Mouse (Mus musculus) stomach, embryonic 16.5 days (tissue): ENCODE measurements around the gene Gtf3c2. TPM values are rescaled to one million over a fixed set of nuclear protein-coding genes. Genes with fewer than 3 reads are reported as not detected.

Experiments used
- ATAC-seq: fragments of 200-750 bp; cut with Nextera tagmentation; 2 replicates; pipeline ENCODE4 v1.8.0; 2017; ENCODE audit warnings: moderate number of reproducible peaks, moderate TSS enrichment; ENCODE audit not compliant: insufficient read depth, low FRiP score
- H3K27ac ChIP-seq: fragments of 300-500 bp; sonication (generic); 2 replicates; pipeline ENCODE4 v1.5.1; 2014; ENCODE audit warnings: low read length
- H3K27me3 ChIP-seq: fragments of 300-500 bp; sonication (generic); 2 replicates; pipeline ENCODE4 v1.6.1; 2014; ENCODE audit warnings: low read length, control low read depth, mixed read lengths; ENCODE audit not compliant: control insufficient read depth, insufficient read depth
- H3K36me3 ChIP-seq: fragments of 300-500 bp; sonication (generic); 2 replicates; pipeline ENCODE4 v1.6.1; 2014; ENCODE audit warnings: low read length; ENCODE audit not compliant: control insufficient read depth, insufficient read depth
- H3K4me1 ChIP-seq: fragments of 300-500 bp; sonication (generic); 2 replicates; pipeline ENCODE4 v1.6.1; 2014; ENCODE audit warnings: low read length, control low read depth, mixed read lengths; ENCODE audit not compliant: control insufficient read depth, insufficient read depth
- H3K4me2 ChIP-seq: fragments of 300-500 bp; sonication (generic); 2 replicates; pipeline ENCODE4 v1.6.1; 2014; ENCODE audit warnings: low read depth, low read length, mixed read lengths
- H3K4me3 ChIP-seq: fragments of 300-500 bp; sonication (generic); replicated peaks from 2 replicates; pipeline ENCODE4 v1.5.1; 2014; ENCODE audit warnings: mild to moderate bottlenecking, low read length
- H3K9ac ChIP-seq: fragments of 300-500 bp; sonication (generic); 2 replicates; pipeline ENCODE4 v1.6.1; 2014; ENCODE audit warnings: low read length
- H3K9me3 ChIP-seq: fragments of 300-500 bp; sonication (generic); replicated peaks from 2 replicates; pipeline ENCODE4 v1.6.1; 2016; ENCODE audit warnings: low read length, control low read depth; ENCODE audit not compliant: control insufficient read depth
- WGBS: fragments of 180-500 bp; shearing (Covaris S2); extraction: QIAGEN DNeasy Blood & Tissue Kit; methylation state at CpG from one replicate; pipeline ENCODE4 v1.1.7; 2014; 5-methylcytosine and 5-hydroxymethylcytosine counted together
- polyA plus RNA-seq: library from polyadenylated mRNA; unstranded; fragments of >200 nt; fragmentation: Nextera tagmentation; extraction: Ambion mirVana; gene quantifications from 2 replicates; pipeline ENCODE4 v1.2.1, GENCODE M21; 2015

Gtf3c2 gene
- polyA plus RNA-seq, 1 experiment from 2014 or later = 69.4 TPM

DNA sequence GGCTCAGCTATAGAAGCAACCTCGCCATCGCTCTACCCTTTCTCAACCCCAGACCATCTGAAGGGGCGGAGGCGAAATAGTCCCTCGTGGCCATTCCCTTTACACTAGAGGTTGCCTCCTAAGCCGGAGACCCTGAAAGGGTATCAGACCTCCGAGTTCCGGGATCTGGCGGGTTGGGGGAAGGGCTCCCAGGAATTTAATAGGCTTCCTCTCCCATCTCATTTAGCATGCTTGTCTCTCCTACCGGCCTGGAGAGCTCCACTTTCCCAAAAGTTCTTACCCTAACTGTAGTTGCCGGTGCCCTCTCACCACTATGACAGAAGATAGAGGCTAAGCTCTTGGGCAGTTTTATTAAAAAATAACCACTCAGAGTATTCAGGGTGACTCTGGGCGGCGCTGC lies 42.3 kb downstream of the Gtf3c2 start:
- no peak overlapping the region for H3K4me2 ChIP-seq
- no peak; the same call in 1 of the 2 replicates for ATAC-seq
- no peak overlapping the region for H3K4me3 ChIP-seq
- peaks cover 57% of the 10 kb centered on the region for H3K27me3 ChIP-seq
- WGBS = under 1% methylated on average over 13 of the region's 13 CpGs
- H3K36me3 ChIP-seq = 0 out of 2 replicates have a peak, but pooled peaks cover 6% of the 10 kb centered on the region
- no peaks in the 10 kb centered on the region for H3K4me1 ChIP-seq
- H3K9me3 ChIP-seq = no peaks in the 10 kb centered on the region
- H3K9ac ChIP-seq = no peak overlapping the region
- H3K27ac ChIP-seq = no peak overlapping the region

DNA sequence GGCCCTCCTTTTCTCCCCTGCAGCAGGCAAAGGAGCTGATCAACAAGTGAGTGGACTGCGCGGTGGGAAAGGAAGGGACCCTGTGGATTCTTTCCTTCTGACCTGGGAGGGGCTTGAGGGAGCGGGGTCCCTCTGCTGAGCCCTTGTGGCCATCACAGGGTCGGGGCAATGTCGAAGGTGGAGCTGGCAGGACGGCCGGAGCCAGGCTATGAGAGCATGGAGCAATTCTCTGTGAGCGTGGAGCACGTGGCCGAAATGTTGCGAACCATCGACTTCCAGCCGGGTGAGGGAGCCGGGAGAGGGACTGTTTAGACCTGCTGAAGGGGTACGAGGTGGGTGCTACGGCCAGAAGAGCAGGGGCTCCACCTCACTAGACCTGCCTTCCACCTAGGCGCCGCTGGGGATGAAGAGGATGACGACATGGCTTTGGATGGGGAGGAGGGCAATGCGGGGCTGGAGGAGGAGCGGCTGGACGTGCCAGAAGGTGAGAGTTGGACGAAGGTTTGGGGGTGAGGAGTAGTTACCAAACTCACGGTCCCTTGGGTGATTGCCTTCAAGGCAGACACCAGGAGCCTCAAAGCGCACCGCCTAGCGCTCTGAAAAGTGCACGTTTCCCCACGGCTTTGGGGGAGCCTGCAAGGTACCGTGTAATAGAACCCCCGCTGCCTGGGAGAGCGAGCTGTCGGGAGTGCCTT lies 43.1 kb downstream of the Gtf3c2 start:
- no peaks in the 10 kb centered on the region for H3K4me1 ChIP-seq
- 1% methylated on average over 33 of the region's 33 CpGs for WGBS
- H3K4me2 ChIP-seq = no peak overlapping the region
- H3K9ac ChIP-seq = no peak overlapping the region
- no peak; the same call in 1 of the 2 replicates for ATAC-seq
- H3K27ac ChIP-seq = no peak overlapping the region
- H3K36me3 ChIP-seq = 0 out of 2 replicates have a peak, but pooled peaks cover 6% of the 10 kb centered on the region
- H3K9me3 ChIP-seq = no peaks in the 10 kb centered on the region
- H3K4me3 ChIP-seq = no peak overlapping the region
- peaks cover 57% of the 10 kb centered on the region for H3K27me3 ChIP-seq

DNA sequence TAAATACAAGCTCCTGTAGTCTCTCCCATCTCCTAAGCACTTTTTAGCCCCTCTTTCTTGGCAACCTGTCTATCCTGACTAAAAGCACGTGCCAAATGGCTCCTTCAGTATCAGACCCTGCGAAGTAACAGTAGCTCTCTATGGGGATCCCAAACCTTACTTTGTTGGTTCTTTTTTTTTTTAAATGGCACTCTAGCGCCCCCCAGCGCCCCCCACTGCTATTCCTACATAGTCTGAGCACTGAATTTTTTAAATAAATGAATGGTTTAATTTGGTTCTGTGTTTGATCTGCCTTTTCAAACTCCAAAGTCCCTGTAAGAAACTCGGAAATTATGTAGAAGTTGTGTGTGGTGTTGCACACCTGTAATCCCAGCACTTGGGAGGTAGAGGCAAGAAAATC lies 53.9 kb downstream of the Gtf3c2 start:
- WGBS = 39% methylated on average over 5 of the region's 5 CpGs
- ATAC-seq = no peak

DNA sequence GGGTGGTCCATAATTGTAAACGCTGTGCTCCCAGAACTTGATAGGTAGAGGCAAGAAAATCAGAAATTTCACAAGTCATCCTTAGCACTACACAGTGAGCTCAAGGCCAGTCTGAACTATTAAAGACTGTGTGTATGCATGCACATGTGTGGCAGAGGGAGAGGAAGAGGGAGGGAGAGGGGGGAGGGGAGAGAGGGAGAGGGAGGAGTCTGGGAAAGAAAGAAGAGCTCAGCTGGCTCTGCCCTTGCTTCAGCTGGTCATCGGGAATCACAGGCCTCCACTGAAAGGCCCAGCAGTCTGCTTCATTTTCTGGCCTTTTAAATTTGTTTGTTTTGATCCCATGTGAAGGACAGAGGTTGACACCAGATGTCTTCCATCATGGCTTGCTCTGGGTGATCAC lies 56.5 kb downstream of the Gtf3c2 start:
- Histone ChIP-seq H3K4me1 (no peaks in the 10 kb centered on the region), H3K9ac (no peak overlapping the region), H3K9me3 (no peaks in the 10 kb centered on the region), H3K4me3 (no peak overlapping the region), H3K27me3 (no peaks in the 10 kb centered on the region; the same call in 1 of the 2 replicates), H3K27ac (no peak overlapping the region), H3K36me3 (no peaks in the 10 kb centered on the region), H3K4me2 (no peak overlapping the region)
- no peak for ATAC-seq
- 40% methylated on average over 2 of the region's 2 CpGs for WGBS

More for the DNA sequence above, 53.9 kb downstream of the Gtf3c2 start:
- Histone ChIP-seq H3K36me3 (no peaks in the 10 kb centered on the region), H3K27me3 (no peaks in the 10 kb centered on the region; the same call in 1 of the 2 replicates), H3K4me2 (no peak overlapping the region), H3K9ac (no peak overlapping the region), H3K27ac (no peak overlapping the region), H3K4me3 (no peak overlapping the region), H3K9me3 (no peaks in the 10 kb centered on the region), H3K4me1 (no peaks in the 10 kb centered on the region)

GRCm38 (mm10) chr5:31121111-31121510 lies 58.8 kb downstream of the Gtf3c2 start:
- no peak overlapping the region for H3K27ac ChIP-seq
- H3K4me2 ChIP-seq = no peak overlapping the region
- no peaks in the 10 kb centered on the region for H3K27me3 ChIP-seq
- H3K4me3 ChIP-seq = no peak overlapping the region
- H3K4me1 ChIP-seq = no peaks in the 10 kb centered on the region
- H3K9me3 ChIP-seq = no peaks in the 10 kb centered on the region
- whole genome bisulfite sequencing = 81% methylated on average over 8 of the region's 8 CpGs
- H3K36me3 ChIP-seq = no peaks in the 10 kb centered on the region
- no peak overlapping the region for H3K9ac ChIP-seq
- ATAC-seq = no peak

GRCm38 (mm10) chr5:31116912-31117311 lies 63.0 kb downstream of the Gtf3c2 start:
- Histone ChIP-seq H3K4me3 (no peak overlapping the region), H3K4me1 (no peaks in the 10 kb centered on the region), H3K27ac (no peak overlapping the region), H3K9ac (no peak overlapping the region), H3K27me3 (no peaks in the 10 kb centered on the region; the same call in 1 of the 2 replicates), H3K36me3 (no peaks in the 10 kb centered on the region), H3K4me2 (no peak overlapping the region), H3K9me3 (no peaks in the 10 kb centered on the region)
- ATAC-seq = no peak
- WGBS = 32% methylated on average over 10 of the region's 10 CpGs

- Histone ChIP-seq H3K4me1 (no peaks in the 10 kb centered on the region), H3K36me3 (no peaks in the 10 kb centered on the region), H3K9ac (no peak within 1 kb of the TSS), H3K9me3 (no peaks in the 10 kb centered on the region), H3K4me2 (no peak within 1 kb of the TSS), H3K27ac (no peak within 1 kb of the TSS), H3K27me3 (no peaks in the 10 kb centered on the region; the same call in 1 of the 2 replicates), H3K4me3 (no peak within 1 kb of the TSS)
- WGBS = 30% methylated on average over 3 of the region's 3 CpGs
- ATAC-seq = no peak
Observed at GRCm38 (mm10) chr5:31116354-31116753, 63.6 kb downstream of the Gtf3c2 start, which contains the start of gene Trim54. Gene Trim54, plus strand, starts transcription at chr5:31116712.

GRCm38 (mm10) chr5:31110781-31111180 lies 69.2 kb downstream of the Gtf3c2 start:
- H3K27me3 ChIP-seq = no peaks in the 10 kb centered on the region; the same call in 1 of the 2 replicates
- WGBS = 27% methylated on average over 7 of the region's 7 CpGs

GRCm38 (mm10) chr5:31108000-31108490 lies 71.9 kb downstream of the Gtf3c2 start, which contains the start of gene Slc30a3:
Gene Slc30a3, minus strand, starts transcription at chr5:31108237.
- no peaks in the 10 kb centered on the region; the same call in 1 of the 2 replicates for H3K27me3 ChIP-seq
- no peak within 1 kb of the TSS for H3K27ac ChIP-seq
- H3K36me3 ChIP-seq = no peaks in the 10 kb centered on the region
- H3K4me1 ChIP-seq = no peaks in the 10 kb centered on the region
- H3K4me2 ChIP-seq = no peak within 1 kb of the TSS
- H3K9ac ChIP-seq = no peak within 1 kb of the TSS
- no peaks in the 10 kb centered on the region for H3K9me3 ChIP-seq
- no peak for ATAC-seq
- WGBS = 89% methylated on average over 18 of the region's 18 CpGs
- H3K4me3 ChIP-seq = no peak within 1 kb of the TSS

More at GRCm38 (mm10) chr5:31110781-31111180, 69.2 kb downstream of the Gtf3c2 start:
- Histone ChIP-seq H3K4me2 (no peak overlapping the region), H3K4me1 (no peaks in the 10 kb centered on the region), H3K9ac (no peak overlapping the region), H3K27ac (no peak overlapping the region), H3K4me3 (no peak overlapping the region), H3K9me3 (no peaks in the 10 kb centered on the region), H3K36me3 (no peaks in the 10 kb centered on the region)
- no peak for ATAC-seq
